Mouse (Mus musculus) midbrain, embryonic 14.5 days (tissue): Measurements from ENCODE around the gene Polr2h. TPM values are rescaled to one million over a fixed set of nuclear protein-coding genes. Genes with fewer than 3 reads are reported as not detected.

Experiments
- ATAC-seq: fragments of 200-750 bp; cut with Nextera tagmentation; 2 replicates; pipeline ENCODE4 v1.8.0; 2017; ENCODE audit warnings: moderate number of reproducible peaks, moderate library complexity; ENCODE audit not compliant: low FRiP score, low TSS enrichment
- DNase-seq: peaks from one replicate; pipeline ENCODE4 v3.0.0-alpha.2; 2015
- H3K27ac ChIP-seq: fragments of 300-500 bp; sonication (generic); replicated peaks from 2 replicates; pipeline ENCODE4 v1.5.1; 2014; ENCODE audit warnings: mild to moderate bottlenecking, low read depth, low read length, moderate library complexity
- H3K27me3 ChIP-seq: fragments of 300-500 bp; sonication (generic); 2 replicates; pipeline ENCODE4 v1.6.1; 2014; ENCODE audit warnings: low read length, control low read depth, mixed read lengths; ENCODE audit not compliant: control insufficient read depth, insufficient read depth
- H3K36me3 ChIP-seq: fragments of 300-500 bp; sonication (generic); 2 replicates; pipeline ENCODE4 v1.6.1; 2014; ENCODE audit warnings: low read length, control low read depth; ENCODE audit not compliant: control insufficient read depth, insufficient read depth
- H3K4me1 ChIP-seq: fragments of 300-500 bp; sonication (generic); 2 replicates; pipeline ENCODE4 v1.6.1; 2014; ENCODE audit warnings: mild to moderate bottlenecking, antibody characterized with exemption, low read length, control low read depth; ENCODE audit not compliant: control insufficient read depth, insufficient read depth
- H3K4me2 ChIP-seq: fragments of 300-500 bp; sonication (generic); 2 replicates; pipeline ENCODE4 v1.6.1; 2014; ENCODE audit warnings: mild to moderate bottlenecking, low read length, moderate library complexity
- H3K4me3 ChIP-seq: fragments of 300-500 bp; sonication (generic); replicated peaks from 2 replicates; pipeline ENCODE4 v1.5.1; 2014; ENCODE audit warnings: low read depth, low read length
- H3K9ac ChIP-seq: fragments of 300-500 bp; sonication (generic); replicated peaks from 2 replicates; pipeline ENCODE4 v1.6.1; 2014; ENCODE audit warnings: mild to moderate bottlenecking, low read length, moderate library complexity
- H3K9me3 ChIP-seq: fragments of 300-500 bp; sonication (generic); 2 replicates; pipeline ENCODE4 v1.6.1; 2016; ENCODE audit warnings: low read length, control low read depth, mixed read lengths; ENCODE audit not compliant: control insufficient read depth
- WGBS: fragments of 180-500 bp; shearing (Covaris S2); extraction: QIAGEN DNeasy Blood & Tissue Kit; methylation state at CpG from one replicate; pipeline ENCODE4 v1.1.7; 2014; 5-methylcytosine and 5-hydroxymethylcytosine counted together
- polyA plus RNA-seq: library from polyadenylated mRNA; unstranded; fragments of >200 nt; fragmentation: Nextera tagmentation; extraction: Ambion mirVana; gene quantifications from 2 replicates; pipeline ENCODE4 v1.2.1, GENCODE M21; 2014

Polr2h gene
- polyA plus RNA-seq, 1 experiment from 2014 or later = 89.6 TPM

DNA sequence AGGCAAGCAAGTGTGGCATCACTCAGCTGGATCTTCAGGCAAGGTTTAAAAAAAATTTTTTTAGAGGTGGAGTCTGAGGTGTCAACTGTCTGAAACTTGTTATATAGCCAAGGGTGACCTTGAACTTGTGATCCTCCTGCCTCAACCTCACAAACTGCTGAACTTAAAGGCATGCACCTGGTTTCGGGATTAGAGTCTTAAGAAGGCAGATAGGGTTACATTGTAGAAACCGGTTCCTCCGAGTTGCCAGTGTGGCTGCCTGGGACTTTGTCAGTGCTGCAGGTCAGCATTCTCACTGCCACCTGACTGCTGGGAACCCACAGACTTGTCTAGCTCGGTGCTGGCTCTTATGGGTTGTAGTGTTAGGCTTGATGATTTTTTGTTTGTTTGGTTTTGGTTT lies 5.8 kb downstream of the Polr2h start:
- H3K36me3 ChIP-seq = peaks cover 25% of the 10 kb centered on the region
- H3K9ac ChIP-seq = no peak overlapping the region
- WGBS = 72% methylated on average over 4 of the region's 4 CpGs
- H3K27ac ChIP-seq = no peak overlapping the region
- no peaks in the 10 kb centered on the region for H3K9me3 ChIP-seq
- DNase-seq (no peak), ATAC-seq (no peak)
- H3K4me1 ChIP-seq = peaks cover 6% of the 10 kb centered on the region
- no peaks in the 10 kb centered on the region for H3K27me3 ChIP-seq
- H3K4me2 ChIP-seq = no peak overlapping the region
- no peak overlapping the region for H3K4me3 ChIP-seq

DNA sequence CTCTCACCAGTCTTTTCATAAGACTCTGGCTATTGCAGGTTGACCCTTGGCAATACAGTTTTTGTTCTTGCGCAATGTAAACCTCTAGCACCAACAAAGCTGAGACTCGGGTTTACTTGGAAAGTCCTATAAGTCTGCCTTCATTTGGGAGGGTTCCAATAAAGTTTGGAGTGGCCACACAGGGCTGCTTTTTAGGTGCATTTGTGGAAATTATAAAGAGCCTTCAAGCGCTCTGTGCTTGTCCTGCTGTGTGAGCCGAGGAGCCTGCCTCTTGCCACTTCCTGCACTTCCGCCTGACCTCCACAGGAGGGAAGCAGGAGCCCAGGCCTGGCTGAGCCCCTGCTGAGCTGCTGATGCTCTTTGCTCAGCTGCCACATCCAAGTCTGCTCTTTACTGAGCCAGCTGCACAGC lies 6.9 kb downstream of the Polr2h start:
- no peak overlapping the region for H3K4me2 ChIP-seq
- peaks cover 25% of the 10 kb centered on the region for H3K36me3 ChIP-seq
- DNase-seq (peak; percentile 80), ATAC-seq (peak; percentile 37; the same call in 1 of the 2 replicates)
- no peaks in the 10 kb centered on the region for H3K4me1 ChIP-seq
- 33% methylated on average over 5 of the region's 5 CpGs for WGBS
- no peak overlapping the region for H3K9ac ChIP-seq
- H3K27me3 ChIP-seq = no peaks in the 10 kb centered on the region
- no peaks in the 10 kb centered on the region for H3K9me3 ChIP-seq
- H3K4me3 ChIP-seq = no peak overlapping the region
- no peak overlapping the region for H3K27ac ChIP-seq

DNA sequence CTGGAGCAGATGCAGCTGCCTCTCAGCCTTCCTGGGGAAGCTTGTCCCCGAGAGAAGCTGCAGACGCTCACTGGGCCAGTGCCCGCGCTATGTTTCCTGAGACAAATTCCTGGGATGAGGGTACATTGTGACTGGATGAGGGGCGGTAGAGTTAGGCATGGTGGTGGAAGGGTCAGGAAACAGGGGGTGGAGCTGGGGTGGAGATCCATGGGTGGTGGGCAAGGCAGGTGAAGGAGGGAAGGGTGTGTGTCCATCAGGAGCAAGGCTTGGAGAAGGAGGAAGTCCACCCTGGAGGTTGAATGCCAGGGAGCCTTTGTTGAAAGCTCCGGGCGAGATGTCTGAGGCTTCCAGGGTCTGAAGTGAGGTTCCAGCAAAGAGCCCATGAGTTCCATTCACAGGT lies 7.9 kb downstream of the Polr2h start:
- no peaks in the 10 kb centered on the region for H3K9me3 ChIP-seq
- H3K27me3 ChIP-seq = no peaks in the 10 kb centered on the region
- no peaks in the 10 kb centered on the region for H3K4me1 ChIP-seq
- DNase-seq (no peak), ATAC-seq (no peak)
- no peak overlapping the region for H3K4me2 ChIP-seq
- H3K9ac ChIP-seq = no peak overlapping the region
- no peak overlapping the region for H3K4me3 ChIP-seq
- H3K27ac ChIP-seq = no peak overlapping the region
- peaks cover 20% of the 10 kb centered on the region for H3K36me3 ChIP-seq
- 83% methylated on average over 7 of the region's 7 CpGs for WGBS

DNA sequence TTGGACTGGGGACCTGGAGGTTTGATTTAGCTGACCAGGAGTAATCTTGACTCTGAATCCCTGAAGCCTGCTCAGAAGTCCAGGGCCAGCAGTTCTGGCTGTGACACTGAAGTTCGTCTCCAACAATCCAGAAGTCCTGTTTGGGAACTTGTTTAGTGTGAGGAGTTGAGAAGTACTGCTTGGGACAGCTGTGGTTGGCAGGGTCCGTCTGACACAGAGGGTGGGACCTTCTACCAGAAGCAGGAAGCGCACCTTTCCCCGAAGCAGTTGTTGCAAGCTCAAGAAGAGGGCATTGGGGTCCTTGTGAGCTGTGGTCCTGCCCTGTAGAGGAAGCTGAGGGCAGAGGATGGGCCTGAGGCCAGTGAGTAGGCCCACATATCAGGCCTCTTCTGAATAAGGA lies 8.3 kb downstream of the Polr2h start:
- ATAC-seq (no peak), DNase-seq (no peak)
- no peak overlapping the region for H3K4me2 ChIP-seq
- no peaks in the 10 kb centered on the region for H3K9me3 ChIP-seq
- H3K27me3 ChIP-seq = no peaks in the 10 kb centered on the region
- no peaks in the 10 kb centered on the region for H3K4me1 ChIP-seq
- WGBS = 90% methylated on average over 4 of the region's 4 CpGs
- no peak overlapping the region for H3K9ac ChIP-seq
- peaks cover 16% of the 10 kb centered on the region for H3K36me3 ChIP-seq
- H3K4me3 ChIP-seq = no peak overlapping the region
- no peak overlapping the region for H3K27ac ChIP-seq

DNA sequence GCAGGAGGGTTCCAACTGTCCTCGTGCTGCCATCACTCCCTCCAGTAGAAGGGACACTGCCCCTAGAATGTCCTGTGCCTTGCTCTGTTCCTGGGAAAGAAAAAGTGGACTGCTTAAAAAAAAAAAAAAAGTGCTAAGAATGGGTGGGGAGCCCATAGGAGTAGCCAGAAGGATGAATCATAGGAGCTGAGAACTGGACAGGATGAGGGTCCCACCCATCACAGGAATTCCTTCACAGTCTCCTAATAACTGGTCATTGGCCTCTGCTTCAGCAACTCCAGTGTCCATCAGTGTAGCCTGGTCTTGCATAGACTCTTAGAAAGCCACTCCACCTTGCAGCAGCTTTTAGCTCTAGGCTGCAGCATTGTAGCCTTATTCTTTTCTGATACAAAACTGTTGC lies 8.9 kb downstream of the Polr2h start:
- H3K9me3 ChIP-seq = no peaks in the 10 kb centered on the region
- 44% methylated on average over 1 of the region's 1 CpGs for WGBS

DNA sequence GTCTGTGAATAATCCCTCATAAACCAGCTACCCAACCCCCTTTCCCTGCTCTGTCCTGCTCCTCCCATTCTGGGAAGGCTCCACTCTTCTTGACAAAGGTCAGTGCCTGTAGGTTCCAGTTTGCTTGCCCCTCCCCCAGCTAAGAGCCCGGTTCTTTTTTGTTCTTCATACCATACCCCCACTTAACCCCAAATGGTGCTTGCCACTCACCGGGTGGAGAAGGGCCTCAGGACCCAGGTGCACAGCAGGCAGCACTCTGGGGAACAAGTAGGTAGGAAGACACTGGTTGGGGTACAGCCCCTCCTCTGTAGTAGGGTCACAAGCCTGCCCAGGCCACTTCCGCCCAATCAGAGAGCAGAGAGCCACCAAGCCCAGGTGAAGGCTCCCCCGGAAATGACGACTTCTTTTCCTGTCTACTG lies 12.8 kb downstream of the Polr2h start:
- no peak for ATAC-seq
- H3K9me3 ChIP-seq = no peaks in the 10 kb centered on the region
- no peak for DNase-seq
- H3K27me3 ChIP-seq = peaks cover 14% of the 10 kb centered on the region
- no peak overlapping the region for H3K9ac ChIP-seq
- 41% methylated on average over 5 of the region's 5 CpGs for WGBS
- no peak overlapping the region for H3K4me3 ChIP-seq
- no peak overlapping the region for H3K4me2 ChIP-seq
- H3K4me1 ChIP-seq = peaks cover 12% of the 10 kb centered on the region
- H3K27ac ChIP-seq = no peak overlapping the region
- H3K36me3 ChIP-seq = no peaks in the 10 kb centered on the region

More for the DNA sequence above, 8.9 kb downstream of the Polr2h start:
- Histone ChIP-seq H3K9ac (no peak overlapping the region), H3K4me2 (no peak overlapping the region), H3K36me3 (peaks cover 11% of the 10 kb centered on the region), H3K27ac (no peak overlapping the region), H3K4me1 (no peaks in the 10 kb centered on the region), H3K4me3 (no peak overlapping the region), H3K27me3 (no peaks in the 10 kb centered on the region)
- no peak for ATAC-seq
- DNase-seq = no peak

DNA sequence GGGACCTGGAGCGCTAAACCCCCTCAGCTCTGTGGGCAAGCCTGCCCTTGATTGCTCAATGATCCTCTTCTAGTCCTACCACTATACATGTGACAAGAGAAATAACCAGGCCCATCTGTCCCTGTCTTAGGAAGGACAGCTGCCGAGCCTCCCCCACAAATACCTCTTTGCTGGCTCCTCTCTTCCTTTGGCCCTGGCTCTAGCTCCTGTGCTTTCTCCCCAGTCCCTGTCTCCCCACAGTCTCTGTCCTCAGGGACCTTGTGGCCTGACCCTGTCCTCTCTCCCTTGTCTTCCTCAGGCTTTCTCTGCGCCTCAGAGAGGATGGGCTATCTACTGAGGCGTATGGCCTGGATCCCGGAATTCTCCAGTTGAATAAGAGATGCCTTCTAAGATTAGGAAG lies 14.2 kb downstream of the Polr2h start:
- Histone ChIP-seq H3K27ac (no peak overlapping the region), H3K4me1 (peaks cover 12% of the 10 kb centered on the region), H3K9ac (no peak overlapping the region), H3K27me3 (peaks cover 19% of the 10 kb centered on the region), H3K4me3 (no peak overlapping the region), H3K9me3 (no peaks in the 10 kb centered on the region), H3K4me2 (no peak overlapping the region), H3K36me3 (peaks cover 8% of the 10 kb centered on the region; the same call in 1 of the 2 replicates)
- 61% methylated on average over 5 of the region's 5 CpGs for WGBS
- ATAC-seq (no peak), DNase-seq (no peak)

DNA sequence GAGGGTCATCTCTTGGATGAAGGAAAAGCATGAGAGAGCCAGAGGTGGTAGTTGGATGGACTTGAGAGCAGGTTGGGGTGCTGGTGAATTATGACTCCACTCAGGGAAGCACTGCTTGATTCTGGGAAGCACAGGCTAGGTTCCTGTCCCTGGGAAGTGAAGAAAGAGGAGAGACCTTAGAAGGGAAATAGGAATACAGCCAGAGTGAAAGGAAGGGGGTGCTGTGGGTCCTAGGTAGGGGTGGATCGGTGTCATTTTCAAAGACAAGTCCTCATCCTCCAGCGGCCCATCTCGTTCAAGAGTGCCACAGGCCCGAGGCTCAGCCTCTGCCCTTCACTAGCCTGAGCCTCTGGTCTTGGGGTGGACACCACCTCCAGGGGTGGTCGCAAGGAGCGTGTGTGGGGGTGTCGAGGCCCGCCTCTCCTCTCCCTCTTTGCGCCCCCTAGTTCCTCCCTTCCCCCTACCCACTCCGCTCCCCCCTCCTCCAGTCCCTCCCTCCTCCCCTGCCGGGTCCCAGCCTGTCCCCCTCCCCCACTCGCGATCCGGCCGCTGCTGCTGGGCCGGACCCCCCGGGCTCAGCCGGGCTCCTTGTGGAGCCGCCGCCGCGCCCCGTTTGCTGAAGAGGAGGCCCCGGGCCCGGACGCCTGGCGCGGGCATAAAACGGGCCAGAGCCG lies 14.9 kb downstream of the Polr2h start:
- H3K9me3 ChIP-seq = no peaks in the 10 kb centered on the region
- DNase-seq (peak; percentile 74), ATAC-seq (peak; percentile 49)
- WGBS = 2% methylated on average over 29 of the region's 30 CpGs
- peak overlapping the region; percentile 72 for H3K4me3 ChIP-seq
- H3K4me1 ChIP-seq = peaks cover 12% of the 10 kb centered on the region
- H3K36me3 ChIP-seq = peaks cover 8% of the 10 kb centered on the region; the same call in 1 of the 2 replicates
- H3K27ac ChIP-seq = peak overlapping the region; percentile 71
- H3K27me3 ChIP-seq = peaks cover 19% of the 10 kb centered on the region
- peak overlapping the region; percentile 83 for H3K9ac ChIP-seq
- peak overlapping the region; percentile 97 for H3K4me2 ChIP-seq
